Mouse (Mus musculus): ENCODE results near the gene Ntng1.

- TF ChIP-seq CTCF (IDR thresholded peaks at IDR 0.05; ENCODE audit: low read depth, low read length) (no peak), POLR2A (IDR thresholded peaks at IDR 0.05; ENCODE audit: extremely low read depth, insufficient read depth, low read length) (no peak)
Observed at GRCm38 (mm10) chr3:109818821-109819685, 324.8 kb downstream of the Ntng1 start.
